Mouse (Mus musculus): ENCODE data around the gene Tiprl. TPM values are rescaled to one million over a fixed set of nuclear protein-coding genes. Genes with fewer than 3 reads are reported as not detected.

Gene Tiprl
- total and polyA plus RNA-seq, 3 experiments, result 12.4 to 90.2 (median 66.8) TPM

DNA sequence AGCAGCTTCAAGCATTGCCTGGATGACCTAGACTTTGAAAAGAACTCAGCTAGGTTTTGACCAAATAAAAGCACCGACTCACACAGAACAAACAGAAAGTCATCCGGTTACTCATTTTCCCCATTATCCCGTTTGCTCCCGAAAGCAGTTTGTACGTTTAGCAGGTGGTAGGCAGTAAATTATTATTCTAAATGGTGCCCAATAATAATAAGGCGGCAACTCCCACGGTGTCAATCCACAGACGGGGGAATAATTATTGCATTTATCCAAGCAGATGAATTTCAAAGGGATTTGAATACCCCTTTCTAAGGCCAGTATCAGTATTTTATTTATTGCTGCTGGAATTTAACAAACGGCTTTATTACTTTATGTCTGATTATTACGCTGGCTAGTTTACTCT lies 43.9 kb upstream of the Tiprl start:
- H3K27me3 ChIP-seq (ENCODE audit: insufficient read depth, low read length), result peaks cover 29% of the 10 kb centered on the region

GRCm38 (mm10) chr1:165274946-165275345 lies 38.1 kb upstream of the Tiprl start:
- no peak for TF ChIP-seq GATA2 (IDR thresholded peaks at IDR 0.05; ENCODE audit: borderline replicate concordance, low read depth, low read length)
- no peak for TF ChIP-seq POLR2AphosphoS5 (IDR thresholded peaks at IDR 0.05; ENCODE audit: insufficient replicate concordance, low read depth, low read length)
- no peak for TF ChIP-seq GATA1 (IDR thresholded peaks at IDR 0.05; ENCODE audit: borderline replicate concordance, low read length)
- TF ChIP-seq TAL1 (conservative IDR thresholded peaks at IDR 0.05; ENCODE audit: low read depth, low read length), result no peak
- TF ChIP-seq CTCF (IDR thresholded peaks at IDR 0.05; ENCODE audit: low read depth, low read length), result no peak
- Histone ChIP-seq H3K9me3 (replicated peaks) (no peaks in the 10 kb centered on the region), H3K27me3 (ENCODE audit: insufficient read depth, low read length) (no peaks in the 10 kb centered on the region), H3K4me1 (ENCODE audit: insufficient read depth, low read depth, low read length) (no peaks in the 10 kb centered on the region), H3K4me3 (ENCODE audit: low read depth, low read length) (no peak overlapping the region), H3K36me3 (replicated peaks) (no peaks in the 10 kb centered on the region)
- ATAC-seq (ENCODE audit: extremely low read depth, insufficient number of reproducible peaks, low FRiP score, poor library complexity, severe bottlenecking) (no peak), DNase-seq (ENCODE audit: low spot score) (no peak)

More for the DNA sequence above, 43.9 kb upstream of the Tiprl start:
- Histone ChIP-seq H3K36me3 (replicated peaks) (no peaks in the 10 kb centered on the region), H3K4me3 (ENCODE audit: low read depth, low read length) (no peak overlapping the region), H3K9me3 (replicated peaks) (no peaks in the 10 kb centered on the region), H3K4me1 (ENCODE audit: insufficient read depth, low read depth, low read length) (peaks cover 7% of the 10 kb centered on the region; the same call in 1 of the 2 replicates)
- no peak for DNase-seq (ENCODE audit: low spot score)
- TF ChIP-seq GATA2 (IDR thresholded peaks at IDR 0.05; ENCODE audit: borderline replicate concordance, low read depth, low read length) (no peak), CTCF (IDR thresholded peaks at IDR 0.05; ENCODE audit: low read depth, low read length) (no peak), GATA1 (IDR thresholded peaks at IDR 0.05; ENCODE audit: borderline replicate concordance, low read length) (no peak), TAL1 (conservative IDR thresholded peaks at IDR 0.05; ENCODE audit: low read depth, low read length) (no peak), POLR2AphosphoS5 (IDR thresholded peaks at IDR 0.05; ENCODE audit: insufficient replicate concordance, low read depth, low read length) (no peak)
- no peak for ATAC-seq (ENCODE audit: extremely low read depth, insufficient number of reproducible peaks, low FRiP score, poor library complexity, severe bottlenecking)

GRCm38 (mm10) chr1:165252027-165252671 lies 15.4 kb upstream of the Tiprl start:
- no peak for DNase-seq (ENCODE audit: low spot score)
- Histone ChIP-seq H3K4me1 (ENCODE audit: insufficient read depth, low read depth, low read length) (peaks cover 8% of the 10 kb centered on the region), H3K36me3 (replicated peaks) (no peaks in the 10 kb centered on the region), H3K27me3 (ENCODE audit: insufficient read depth, low read length) (peaks cover 6% of the 10 kb centered on the region), H3K9me3 (replicated peaks) (no peaks in the 10 kb centered on the region), H3K4me3 (ENCODE audit: low read depth, low read length) (no peak overlapping the region)
- no peak for ATAC-seq (ENCODE audit: extremely low read depth, insufficient number of reproducible peaks, low FRiP score, poor library complexity, severe bottlenecking)
- TF ChIP-seq POLR2AphosphoS5 (IDR thresholded peaks at IDR 0.05; ENCODE audit: insufficient replicate concordance, low read depth, low read length) (no peak), CTCF (IDR thresholded peaks at IDR 0.05; ENCODE audit: low read depth, low read length) (peak; percentile 82)

DNA sequence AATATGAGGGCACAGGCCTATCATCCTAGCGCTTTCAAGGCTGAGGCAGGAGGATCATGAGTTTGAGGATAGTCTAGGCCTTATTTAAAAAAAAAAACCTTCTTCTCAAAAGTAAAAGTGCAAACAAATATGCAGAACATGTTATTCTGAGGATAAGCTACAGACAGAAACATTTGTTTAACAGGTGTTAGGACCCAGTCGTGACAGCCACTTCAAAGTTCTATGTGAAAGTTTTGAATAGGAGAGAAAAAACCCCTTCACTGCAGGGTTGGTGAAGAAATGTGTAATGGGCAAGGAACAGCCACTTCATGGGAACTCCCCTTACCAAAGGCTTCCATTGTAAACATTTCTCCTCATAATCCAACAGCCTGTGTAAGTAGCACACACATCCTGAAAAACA lies 13.8 kb upstream of the Tiprl start:
- Histone ChIP-seq H3K27me3 (ENCODE audit: insufficient read depth, low read length) (peaks cover 12% of the 10 kb centered on the region), H3K4me1 (ENCODE audit: insufficient read depth, low read depth, low read length) (peaks cover 8% of the 10 kb centered on the region)

GRCm38 (mm10) chr1:165248842-165249241 lies 12.0 kb upstream of the Tiprl start:
- ATAC-seq (ENCODE audit: extremely low read depth, insufficient number of reproducible peaks, low FRiP score, poor library complexity, severe bottlenecking) (no peak), DNase-seq (ENCODE audit: low spot score) (no peak)
- TF ChIP-seq POLR2AphosphoS5 (IDR thresholded peaks at IDR 0.05; ENCODE audit: insufficient replicate concordance, low read depth, low read length) (no peak), CTCF (IDR thresholded peaks at IDR 0.05; ENCODE audit: low read depth, low read length) (no peak), GATA2 (IDR thresholded peaks at IDR 0.05; ENCODE audit: borderline replicate concordance, low read depth, low read length) (no peak), TAL1 (conservative IDR thresholded peaks at IDR 0.05; ENCODE audit: low read depth, low read length) (no peak), GATA1 (IDR thresholded peaks at IDR 0.05; ENCODE audit: borderline replicate concordance, low read length) (no peak)
- H3K27me3 ChIP-seq (ENCODE audit: insufficient read depth, low read length), result peaks cover 12% of the 10 kb centered on the region
- H3K9me3 ChIP-seq (replicated peaks), result no peaks in the 10 kb centered on the region
- H3K36me3 ChIP-seq (replicated peaks), result no peaks in the 10 kb centered on the region
- peaks cover 8% of the 10 kb centered on the region for H3K4me1 ChIP-seq (ENCODE audit: insufficient read depth, low read depth, low read length)
- H3K4me3 ChIP-seq (ENCODE audit: low read depth, low read length), result no peak overlapping the region

More for the DNA sequence above, 13.8 kb upstream of the Tiprl start:
- H3K9me3 ChIP-seq (replicated peaks), result no peaks in the 10 kb centered on the region
- DNase-seq (ENCODE audit: low spot score) (no peak), ATAC-seq (ENCODE audit: extremely low read depth, insufficient number of reproducible peaks, low FRiP score, poor library complexity, severe bottlenecking) (no peak)
- no peaks in the 10 kb centered on the region for H3K36me3 ChIP-seq (replicated peaks)
- H3K4me3 ChIP-seq (ENCODE audit: low read depth, low read length), result no peak overlapping the region
- no peak for TF ChIP-seq TAL1 (conservative IDR thresholded peaks at IDR 0.05; ENCODE audit: low read depth, low read length)
- no peak for TF ChIP-seq POLR2AphosphoS5 (IDR thresholded peaks at IDR 0.05; ENCODE audit: insufficient replicate concordance, low read depth, low read length)
- TF ChIP-seq GATA1 (IDR thresholded peaks at IDR 0.05; ENCODE audit: borderline replicate concordance, low read length), result no peak
- TF ChIP-seq CTCF (IDR thresholded peaks at IDR 0.05; ENCODE audit: low read depth, low read length), result no peak
- no peak for TF ChIP-seq GATA2 (IDR thresholded peaks at IDR 0.05; ENCODE audit: borderline replicate concordance, low read depth, low read length)

GRCm38 (mm10) chr1:165247788-165248187 lies 11.0 kb upstream of the Tiprl start:
- ATAC-seq (ENCODE audit: extremely low read depth, insufficient number of reproducible peaks, low FRiP score, poor library complexity, severe bottlenecking) (no peak), DNase-seq (ENCODE audit: low spot score) (no peak)
- Histone ChIP-seq H3K4me3 (ENCODE audit: low read depth, low read length) (no peak overlapping the region), H3K4me1 (ENCODE audit: insufficient read depth, low read depth, low read length) (peaks cover 8% of the 10 kb centered on the region), H3K36me3 (replicated peaks) (no peaks in the 10 kb centered on the region), H3K9me3 (replicated peaks) (no peaks in the 10 kb centered on the region), H3K27me3 (ENCODE audit: insufficient read depth, low read length) (peaks cover 12% of the 10 kb centered on the region)
- no peak for TF ChIP-seq TAL1 (conservative IDR thresholded peaks at IDR 0.05; ENCODE audit: low read depth, low read length)
